Mouse (Mus musculus): ENCODE results near the gene Gpatch8.

DNA sequence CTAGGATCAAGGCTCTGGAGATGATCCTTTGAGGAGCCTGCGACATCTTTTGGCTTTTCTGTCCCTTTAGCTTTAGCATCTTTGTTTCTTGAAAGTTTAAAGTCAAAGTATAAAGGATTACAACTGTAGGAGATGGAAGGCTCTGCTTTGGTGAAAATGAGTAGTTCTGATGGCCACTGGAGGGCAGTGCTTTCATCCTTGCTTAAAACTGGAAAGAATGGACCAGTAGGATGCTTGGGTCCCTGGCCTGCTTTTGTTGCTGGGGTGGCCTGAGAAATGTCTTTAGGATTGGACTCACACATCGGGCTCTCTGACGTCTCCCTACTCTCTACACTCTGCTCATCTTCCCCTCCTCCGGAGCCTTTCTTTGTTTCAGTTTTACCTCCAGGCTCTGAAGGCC is 75.3 kb downstream of the Gpatch8 start:
- no peak for TF ChIP-seq CTCF (IDR thresholded peaks at IDR 0.05; ENCODE audit: control insufficient read depth, insufficient read depth, insufficient replicate concordance, low read depth, low read length)
- TF ChIP-seq POLR2A (IDR thresholded peaks at IDR 0.05; ENCODE audit: control insufficient read depth, low read depth, low read length), result no peak

Data from testis, adult 2 months (tissue).